Mouse (Mus musculus) myocyte (in vitro differentiated cells): ENCODE measurements around the gene Prss29.

Source experiments
- POLR2A ChIP-seq: IDR thresholded peaks from one replicate; pipeline ENCODE4 v1.6.1; 2011; ENCODE audit warnings: low read depth, mild to moderate bottlenecking, control low read depth, moderate library complexity; ENCODE audit not compliant: insufficient read length
- TCF12 ChIP-seq: IDR thresholded peaks from one replicate; pipeline ENCODE4 v1.6.1; 2011; ENCODE audit warnings: mild to moderate bottlenecking, control low read depth; ENCODE audit not compliant: poor library complexity, insufficient read depth, severe bottlenecking

DNA sequence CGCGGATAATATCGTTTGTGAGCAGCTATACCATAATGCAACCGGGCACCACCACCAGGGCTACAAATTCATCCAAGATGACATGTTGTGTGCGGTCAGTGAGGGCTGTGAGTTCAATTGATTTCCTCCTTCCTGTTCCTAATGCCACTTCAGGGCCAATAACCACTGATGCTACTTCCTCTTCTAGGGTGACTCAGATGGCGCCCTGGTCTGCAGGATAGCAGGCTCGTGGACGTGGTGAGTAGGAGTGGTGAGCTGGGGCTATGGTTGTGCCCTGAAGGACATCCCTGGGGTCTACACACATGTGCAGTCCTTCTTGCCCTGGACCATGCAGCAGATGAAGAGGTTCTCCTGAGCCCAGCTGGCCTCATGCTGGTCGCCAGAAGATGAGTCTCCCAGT is 13.9 kb downstream of the Prss29 start:
- no peak for TF ChIP-seq POLR2A
- no peak for TF ChIP-seq TCF12
